Mouse (Mus musculus): ENCODE measurements at regions not wholly inside any gene's neighbourhood (a gene's known extent, or its start where the extent isn't known, plus 50 kb on each side); places are given as distances from the start of the nearest gene placed in this dataset.

DNA sequence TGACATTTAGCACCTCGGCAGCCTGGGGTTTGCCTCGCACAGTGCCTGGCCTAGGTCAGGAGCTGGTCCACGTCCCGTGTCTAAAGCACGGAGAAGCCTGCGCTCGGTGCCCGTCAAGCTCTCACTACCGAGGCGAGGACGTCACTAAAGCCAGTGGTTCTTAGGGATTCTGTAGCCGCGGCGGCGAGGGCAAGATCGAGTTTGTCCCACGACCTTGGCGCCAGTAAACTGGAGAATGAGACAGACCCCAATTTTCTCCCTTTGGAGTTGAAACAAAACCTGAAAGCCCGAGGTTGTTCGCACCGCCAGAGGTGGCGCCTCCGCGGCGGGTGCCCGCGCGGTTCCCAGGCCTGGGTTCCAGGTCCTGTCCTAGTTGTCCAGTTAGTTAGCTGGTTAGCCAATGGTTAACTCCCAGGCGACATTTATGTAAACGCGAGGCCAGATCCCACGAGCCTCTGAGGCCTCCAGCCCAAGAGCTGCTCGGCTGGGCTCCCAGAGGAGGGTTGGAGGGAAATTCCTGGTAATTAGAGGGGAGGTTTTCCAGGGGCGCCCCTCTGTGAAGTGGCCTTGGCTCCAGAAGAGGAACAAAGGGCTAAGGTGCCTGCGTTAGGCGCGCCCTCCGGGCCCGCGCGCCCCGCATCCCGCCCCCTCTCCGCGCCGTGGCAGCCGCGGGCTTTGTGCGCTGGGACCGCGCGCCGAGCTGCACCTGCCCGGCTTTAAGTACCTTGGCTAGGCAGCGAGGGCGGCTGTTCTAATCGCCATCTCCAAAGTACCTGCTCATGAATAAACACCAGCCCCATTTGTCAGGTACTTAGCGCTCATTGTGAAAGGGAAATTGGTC, 74.0 kb downstream of the Rhcg start:
- H3K9me3 ChIP-seq = no peaks in the 10 kb centered on the region
- peaks cover 63% of the 10 kb centered on the region for H3K4me1 ChIP-seq (replicated peaks)
- peak; percentile 55 for ATAC-seq (ENCODE audit: low read depth)
- H3K27ac ChIP-seq (replicated peaks) = peak overlapping the region; percentile 98
- H3K4me3 ChIP-seq = peak overlapping the region; percentile 29
- H3K27me3 ChIP-seq = peaks cover 76% of the 10 kb centered on the region
- WGBS = under 1% methylated on average over 58 of the region's 58 CpGs
- peak overlapping the region; percentile 59 for H3K4me2 ChIP-seq
- H3K9ac ChIP-seq = peak overlapping the region; percentile 72
- H3K36me3 ChIP-seq = no peaks in the 10 kb centered on the region

DNA sequence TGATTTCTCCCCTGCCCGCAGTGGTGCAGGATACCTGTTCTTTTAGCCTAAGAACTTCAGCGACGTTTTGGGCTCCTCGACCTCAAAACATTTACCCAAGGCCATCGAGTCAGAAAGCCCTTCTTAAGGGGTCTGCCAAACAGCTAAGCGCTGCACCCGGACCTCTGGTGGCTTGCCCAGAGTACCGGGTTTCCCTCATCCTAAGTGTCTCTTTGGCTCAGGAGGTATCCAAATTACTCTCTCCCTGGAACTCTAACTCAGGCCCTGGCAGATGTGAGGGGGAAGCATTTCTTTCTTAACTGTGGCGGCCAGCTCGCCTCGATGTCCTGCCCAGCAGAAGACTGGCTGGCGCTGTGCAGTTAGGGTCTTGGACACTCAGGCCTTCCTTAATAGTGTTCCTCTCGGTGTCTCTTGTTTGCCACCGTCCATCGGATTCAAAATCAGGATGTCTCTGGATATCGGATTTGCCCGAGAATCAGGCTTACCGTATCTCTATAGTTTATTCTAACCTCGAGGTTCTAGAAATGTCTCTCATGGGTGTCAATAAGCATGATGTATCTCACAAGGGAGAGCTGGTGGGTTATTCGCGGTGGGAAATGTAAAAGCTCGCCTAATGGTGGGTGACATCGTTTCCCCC, 75.0 kb downstream of the Rhcg start:
- peaks cover 77% of the 10 kb centered on the region for H3K27me3 ChIP-seq
- peak overlapping the region; percentile 72; the same call in 1 of the 2 replicates for H3K9ac ChIP-seq
- WGBS = 4% methylated on average over 23 of the region's 23 CpGs
- no peak overlapping the region for H3K4me3 ChIP-seq
- peak overlapping the region; percentile 59 for H3K4me2 ChIP-seq
- H3K27ac ChIP-seq (replicated peaks) = peak overlapping the region; percentile 98
- no peaks in the 10 kb centered on the region for H3K9me3 ChIP-seq
- no peaks in the 10 kb centered on the region for H3K36me3 ChIP-seq
- peaks cover 63% of the 10 kb centered on the region for H3K4me1 ChIP-seq (replicated peaks)
- no peak for ATAC-seq (ENCODE audit: low read depth)

DNA sequence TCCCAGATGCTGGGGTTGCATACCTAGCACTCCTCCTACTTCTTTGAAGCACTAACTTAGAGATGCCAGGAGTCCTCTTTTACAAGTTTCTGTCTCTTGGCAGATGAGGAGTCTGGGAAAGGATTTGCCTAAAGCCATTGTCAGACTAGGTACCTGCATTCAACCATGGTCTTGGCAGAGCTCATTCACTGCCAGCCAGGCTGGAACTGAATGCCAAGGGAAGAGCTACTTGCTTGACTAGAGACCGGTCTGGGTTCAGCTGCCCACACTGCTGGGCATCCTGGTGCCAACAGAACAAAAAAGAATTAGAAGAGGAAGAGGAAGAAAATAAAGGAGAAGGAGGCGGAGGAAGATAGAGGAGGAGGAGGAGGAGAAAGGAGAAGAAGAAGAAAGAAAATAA, 74.1 kb upstream of the Polg start:
- H3K4me2 ChIP-seq = no peak overlapping the region
- no peak overlapping the region for H3K9ac ChIP-seq
- H3K4me1 ChIP-seq (replicated peaks) = peaks cover 66% of the 10 kb centered on the region
- no peak for ATAC-seq (ENCODE audit: low read depth)
- H3K9me3 ChIP-seq = no peaks in the 10 kb centered on the region
- 25% methylated on average over 2 of the region's 2 CpGs for WGBS
- peaks cover 63% of the 10 kb centered on the region for H3K27me3 ChIP-seq
- H3K36me3 ChIP-seq = no peaks in the 10 kb centered on the region
- no peak overlapping the region for H3K4me3 ChIP-seq
- H3K27ac ChIP-seq (replicated peaks) = no peak overlapping the region

DNA sequence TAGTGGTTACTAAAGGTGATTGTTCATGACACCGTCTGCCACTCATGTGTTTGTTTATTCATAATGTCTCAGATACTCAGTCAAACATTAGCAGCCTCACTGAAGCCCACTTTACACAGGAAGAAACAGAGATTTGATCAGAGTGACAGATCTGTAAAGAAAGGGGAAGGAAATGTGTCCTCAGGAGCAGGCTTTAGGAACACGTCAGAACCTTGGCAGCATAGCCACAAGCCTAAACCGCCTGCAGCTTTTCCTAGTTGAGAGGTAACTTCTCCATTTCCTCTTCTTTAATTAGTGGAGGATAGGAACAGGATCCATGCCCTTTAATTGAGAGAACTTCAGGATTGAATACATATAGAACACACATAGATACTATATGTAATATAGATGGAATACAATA, 73.3 kb upstream of the Polg start:
- H3K4me1 ChIP-seq (replicated peaks) = peaks cover 66% of the 10 kb centered on the region
- H3K4me2 ChIP-seq = no peak overlapping the region
- H3K27ac ChIP-seq (replicated peaks) = no peak overlapping the region
- no peaks in the 10 kb centered on the region for H3K36me3 ChIP-seq
- no peaks in the 10 kb centered on the region for H3K9me3 ChIP-seq
- H3K27me3 ChIP-seq = peaks cover 57% of the 10 kb centered on the region
- 11% methylated on average over 3 of the region's 3 CpGs for WGBS
- no peak overlapping the region for H3K4me3 ChIP-seq
- H3K9ac ChIP-seq = no peak overlapping the region
- ATAC-seq (ENCODE audit: low read depth) = no peak

DNA sequence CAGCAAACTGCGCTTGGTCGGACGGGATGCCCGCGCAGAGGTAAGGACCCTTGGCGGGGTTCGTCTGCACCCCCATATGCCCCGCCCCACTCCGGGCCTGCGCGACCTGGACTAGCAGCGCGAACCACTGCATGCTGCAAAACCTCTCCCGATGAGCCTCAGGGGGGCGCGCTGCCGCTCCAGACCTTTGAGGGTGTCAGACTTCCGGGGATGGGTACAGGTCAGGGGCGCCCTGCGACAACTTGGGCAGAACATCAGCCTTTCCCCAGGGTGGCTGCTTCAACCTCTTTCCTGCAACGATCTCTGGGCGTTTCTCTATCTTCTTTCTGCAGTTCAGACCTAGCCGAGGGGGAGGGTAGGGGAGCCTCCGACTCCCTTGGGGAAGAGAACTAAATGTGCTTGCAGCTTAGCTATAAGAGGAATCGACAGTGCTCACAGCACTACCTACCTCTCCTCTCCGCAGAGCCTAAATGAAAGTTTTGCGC, 70.0 kb upstream of the Polg start:
- Histone ChIP-seq H3K4me2 (peak overlapping the region; percentile 74), H3K4me1 (replicated peaks) (peaks cover 74% of the 10 kb centered on the region), H3K4me3 (peak overlapping the region; percentile 51), H3K36me3 (peaks cover 19% of the 10 kb centered on the region; the same call in 1 of the 2 replicates), H3K27me3 (peaks cover 61% of the 10 kb centered on the region), H3K27ac (replicated peaks) (peak overlapping the region; percentile 99), H3K9ac (peak overlapping the region; percentile 93), H3K9me3 (no peaks in the 10 kb centered on the region)
- ATAC-seq (ENCODE audit: low read depth) = peak; percentile 67
- WGBS = under 1% methylated on average over 27 of the region's 27 CpGs

DNA sequence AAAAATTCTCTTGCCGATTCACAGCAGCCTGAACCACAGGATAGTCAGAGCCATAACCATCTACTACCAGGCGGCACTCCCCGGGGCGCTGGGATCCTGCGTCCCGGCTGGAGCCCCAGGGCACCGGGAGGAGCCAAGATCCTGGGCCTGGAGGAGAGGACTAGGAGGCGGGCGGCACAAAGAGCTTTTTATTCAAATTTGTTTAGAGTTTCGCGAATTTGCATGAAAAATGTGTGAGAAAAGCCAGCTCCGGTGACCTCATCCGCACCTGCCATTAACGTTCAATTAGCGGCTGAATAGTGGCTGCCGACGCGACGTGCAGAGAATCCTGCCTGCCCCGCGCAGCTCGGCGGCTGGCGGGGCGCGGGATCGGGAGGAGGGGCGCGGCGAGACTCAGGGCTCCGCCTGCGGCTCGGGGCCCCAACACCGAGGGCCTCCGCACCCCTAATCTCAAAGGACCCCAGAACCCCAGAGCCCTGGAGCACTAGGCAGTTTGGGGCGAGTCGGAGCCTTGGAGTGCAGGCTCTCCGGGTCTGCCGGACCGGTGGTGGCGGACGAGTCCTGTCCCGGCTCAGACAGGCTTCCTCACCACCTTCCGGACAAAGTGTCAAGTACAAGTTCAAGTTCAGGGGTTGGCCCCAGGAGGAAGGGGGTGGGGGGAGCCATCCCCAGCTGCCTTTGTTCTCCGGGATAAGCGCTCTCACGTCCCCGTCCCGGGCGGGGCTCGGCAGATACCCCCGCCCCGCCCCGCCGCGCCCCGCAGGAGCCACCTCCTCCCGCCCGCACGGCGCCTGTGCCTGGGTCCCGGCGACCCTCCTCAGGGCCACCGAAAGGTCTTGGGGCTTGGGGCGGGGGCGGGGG, 69.3 kb upstream of the Polg start:
- Histone ChIP-seq H3K27ac (replicated peaks) (peak overlapping the region; percentile 99), H3K9me3 (no peaks in the 10 kb centered on the region), H3K36me3 (peaks cover 26% of the 10 kb centered on the region; the same call in 1 of the 2 replicates), H3K9ac (peak overlapping the region; percentile 93), H3K4me2 (peak overlapping the region; percentile 74), H3K27me3 (peaks cover 62% of the 10 kb centered on the region), H3K4me1 (replicated peaks) (peaks cover 81% of the 10 kb centered on the region), H3K4me3 (peak overlapping the region; percentile 51)
- under 1% methylated on average over 57 of the region's 66 CpGs for WGBS
- peak; percentile 64 for ATAC-seq (ENCODE audit: low read depth)

GRCm38 (mm10) chr7:79534819-79535218, 68.7 kb upstream of the Polg start:
- peak; percentile 15 for ATAC-seq (ENCODE audit: low read depth)
- Histone ChIP-seq H3K4me2 (peak overlapping the region; percentile 74), H3K4me3 (peak overlapping the region; percentile 51), H3K36me3 (peaks cover 32% of the 10 kb centered on the region), H3K9ac (peak overlapping the region; percentile 93), H3K27ac (replicated peaks) (peak overlapping the region; percentile 99), H3K9me3 (no peaks in the 10 kb centered on the region), H3K27me3 (peaks cover 62% of the 10 kb centered on the region), H3K4me1 (replicated peaks) (peaks cover 85% of the 10 kb centered on the region)
- 4% methylated on average over 7 of the region's 7 CpGs for WGBS

GRCm38 (mm10) chr7:79534381-79534780, 68.2 kb upstream of the Polg start:
- Histone ChIP-seq H3K27me3 (peaks cover 57% of the 10 kb centered on the region), H3K4me1 (replicated peaks) (peaks cover 89% of the 10 kb centered on the region), H3K9me3 (no peaks in the 10 kb centered on the region), H3K36me3 (peaks cover 34% of the 10 kb centered on the region), H3K4me2 (no peak overlapping the region), H3K4me3 (no peak overlapping the region), H3K27ac (replicated peaks) (peak overlapping the region; percentile 99), H3K9ac (peak overlapping the region; percentile 93; the same call in 1 of the 2 replicates)
- ATAC-seq (ENCODE audit: low read depth) = no peak
- WGBS = 8% methylated on average over 5 of the region's 5 CpGs

- Histone ChIP-seq H3K4me3 (no peak overlapping the region), H3K4me2 (no peak overlapping the region), H3K9me3 (no peaks in the 10 kb centered on the region), H3K9ac (peak overlapping the region; percentile 23; the same call in 1 of the 2 replicates), H3K27me3 (peaks cover 43% of the 10 kb centered on the region), H3K27ac (replicated peaks) (peak overlapping the region; percentile 99), H3K36me3 (peaks cover 46% of the 10 kb centered on the region), H3K4me1 (replicated peaks) (peaks cover 91% of the 10 kb centered on the region)
- ATAC-seq (ENCODE audit: low read depth) = no peak
- WGBS = 50% methylated on average over 5 of the region's 5 CpGs
Observed at GRCm38 (mm10) chr7:79532626-79533140, 66.5 kb upstream of the Polg start.

DNA sequence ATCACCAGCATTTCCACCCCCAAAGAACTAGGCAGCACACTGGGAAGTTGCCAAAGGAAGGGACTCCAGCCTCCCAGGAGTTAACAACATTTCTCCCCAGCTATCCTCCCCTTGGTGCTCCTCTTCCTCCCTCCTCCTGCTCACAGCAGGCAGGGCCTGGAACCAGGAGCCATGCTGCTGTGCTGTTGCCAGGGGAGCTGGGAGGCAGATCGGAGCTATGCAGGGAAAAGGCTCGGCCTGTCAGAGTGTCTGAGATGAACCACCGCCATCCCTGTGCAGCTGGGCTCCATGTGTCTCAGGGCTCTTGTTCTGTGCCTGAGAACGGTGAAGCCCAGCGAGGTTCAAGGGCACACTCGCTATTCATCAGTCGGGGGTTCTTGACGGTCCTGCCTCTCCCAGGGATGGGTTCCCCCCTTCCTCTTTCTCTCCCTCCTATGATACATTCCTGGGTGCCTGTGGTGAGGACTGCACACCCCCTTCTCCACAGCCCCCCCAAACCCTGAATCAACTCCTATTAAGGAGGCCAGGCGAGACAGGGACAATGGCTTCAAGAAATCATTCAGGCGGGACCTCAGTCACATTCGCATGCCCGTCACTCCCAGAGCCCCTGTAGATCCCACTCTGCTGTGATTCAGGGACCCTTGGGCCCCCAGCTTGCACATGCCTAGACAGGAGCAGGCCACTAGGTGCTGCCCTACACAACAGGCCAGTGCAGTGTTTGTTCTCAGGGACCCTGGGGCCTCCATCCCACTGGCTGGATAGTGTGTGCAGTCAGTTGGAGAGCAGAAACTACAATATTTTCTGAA, 65.6 kb upstream of the Polg start:
- Histone ChIP-seq H3K4me1 (replicated peaks) (peaks cover 93% of the 10 kb centered on the region), H3K27ac (replicated peaks) (peak overlapping the region; percentile 99), H3K9me3 (no peaks in the 10 kb centered on the region), H3K9ac (peak overlapping the region; percentile 52), H3K36me3 (peaks cover 55% of the 10 kb centered on the region), H3K4me2 (no peak overlapping the region), H3K27me3 (peaks cover 37% of the 10 kb centered on the region), H3K4me3 (no peak overlapping the region)
- ATAC-seq (ENCODE audit: low read depth) = peak; percentile 66
- 6% methylated on average over 12 of the region's 12 CpGs for WGBS

DNA sequence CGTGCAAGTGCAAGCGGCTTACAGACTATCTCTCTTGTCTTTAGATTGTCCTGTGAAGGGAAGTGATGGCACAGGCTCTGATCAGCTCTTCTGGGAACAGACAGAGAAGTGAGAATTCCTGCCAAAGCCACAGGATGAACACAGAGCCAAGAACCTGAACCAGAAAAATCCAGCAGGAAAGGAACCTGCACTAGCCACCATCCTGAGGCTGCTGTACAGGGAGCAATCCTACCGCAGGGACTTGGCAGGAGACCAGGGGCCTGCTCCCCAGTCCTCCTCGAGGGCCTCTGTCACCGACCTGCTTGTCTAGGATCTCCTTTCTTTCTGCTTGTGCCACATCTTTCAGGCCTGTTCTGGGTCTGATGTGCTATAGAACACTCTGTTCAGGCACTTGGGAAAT, 65.0 kb upstream of the Polg start:
- Histone ChIP-seq H3K4me1 (replicated peaks) (peaks cover 93% of the 10 kb centered on the region), H3K4me2 (no peak overlapping the region), H3K36me3 (peaks cover 58% of the 10 kb centered on the region), H3K9ac (peak overlapping the region; percentile 52), H3K27ac (replicated peaks) (peak overlapping the region; percentile 99), H3K27me3 (peaks cover 37% of the 10 kb centered on the region), H3K9me3 (no peaks in the 10 kb centered on the region), H3K4me3 (no peak overlapping the region)
- 0 out of 2 replicates have a peak, but pooled peaks have one; percentile 1 for ATAC-seq (ENCODE audit: low read depth)
- 14% methylated on average over 5 of the region's 5 CpGs for WGBS
